Mouse (Mus musculus): ENCODE measurements around the gene Fam111a. TPM values are rescaled to one million over a fixed set of nuclear protein-coding genes. Genes with fewer than 3 reads are reported as not detected.

Gene Fam111a
- polyA plus RNA-seq, 1 experiment from 2014 or later: 27.4 TPM

GRCm38 (mm10) chr19:12541644-12542043 is 3.9 kb upstream of the Fam111a start:
- no peak for ATAC-seq (ENCODE audit: low FRiP score)
- no peaks in the 10 kb centered on the region for H3K4me1 ChIP-seq (ENCODE audit: control insufficient read depth, insufficient read depth, low read length)
- no peak overlapping the region for H3K4me3 ChIP-seq (ENCODE audit: low read depth, low read length)
- H3K27ac ChIP-seq (ENCODE audit: low read depth, low read length): no peak overlapping the region
- peak; percentile 33 for DNase-seq (ENCODE audit: low spot score, missing footprints)
- no peaks in the 10 kb centered on the region for H3K9me3 ChIP-seq (ENCODE audit: control insufficient read depth, low read length)
- H3K4me2 ChIP-seq: no peak overlapping the region
- H3K27me3 ChIP-seq (ENCODE audit: control insufficient read depth, insufficient read depth, low read length): no peaks in the 10 kb centered on the region
- no peaks in the 10 kb centered on the region for H3K36me3 ChIP-seq (ENCODE audit: control insufficient read depth, insufficient read depth, low read length)
- H3K9ac ChIP-seq (ENCODE audit: low read length): no peak overlapping the region
- WGBS: 37% methylated on average over 2 of the region's 2 CpGs

- Histone ChIP-seq H3K36me3 (ENCODE audit: control insufficient read depth, insufficient read depth, low read length) (no peaks in the 10 kb centered on the region), H3K9me3 (ENCODE audit: control insufficient read depth, low read length) (no peaks in the 10 kb centered on the region), H3K9ac (ENCODE audit: low read length) (no peak overlapping the region), H3K27ac (ENCODE audit: low read depth, low read length) (no peak overlapping the region), H3K27me3 (ENCODE audit: control insufficient read depth, insufficient read depth, low read length) (no peaks in the 10 kb centered on the region), H3K4me1 (ENCODE audit: control insufficient read depth, insufficient read depth, low read length) (no peaks in the 10 kb centered on the region), H3K4me2 (no peak overlapping the region), H3K4me3 (ENCODE audit: low read depth, low read length) (no peak overlapping the region)
- DNase-seq (ENCODE audit: low spot score, missing footprints) (no peak), ATAC-seq (ENCODE audit: low FRiP score) (no peak)
- 74% methylated on average over 5 of the region's 5 CpGs for WGBS
Measured at GRCm38 (mm10) chr19:12549166-12549565, 3.6 kb downstream of the Fam111a start.

- WGBS: 77% methylated on average over 5 of the region's 5 CpGs
- ATAC-seq (ENCODE audit: low FRiP score): no peak
Measured at GRCm38 (mm10) chr19:12550005-12550942, 4.7 kb downstream of the Fam111a start.

GRCm38 (mm10) chr19:12556293-12556692 is 10.8 kb downstream of the Fam111a start:
- no peak for ATAC-seq (ENCODE audit: low FRiP score)
- DNase-seq (ENCODE audit: low spot score, missing footprints): no peak
- no peaks in the 10 kb centered on the region for H3K9me3 ChIP-seq (ENCODE audit: control insufficient read depth, low read length)
- H3K36me3 ChIP-seq (ENCODE audit: control insufficient read depth, insufficient read depth, low read length): no peaks in the 10 kb centered on the region
- H3K27ac ChIP-seq (ENCODE audit: low read depth, low read length): no peak overlapping the region
- no peaks in the 10 kb centered on the region for H3K27me3 ChIP-seq (ENCODE audit: control insufficient read depth, insufficient read depth, low read length)
- no peak overlapping the region for H3K4me2 ChIP-seq
- no peak overlapping the region for H3K9ac ChIP-seq (ENCODE audit: low read length)
- no peak overlapping the region for H3K4me3 ChIP-seq (ENCODE audit: low read depth, low read length)
- WGBS: 88% methylated on average over 2 of the region's 2 CpGs
- H3K4me1 ChIP-seq (ENCODE audit: control insufficient read depth, insufficient read depth, low read length): no peaks in the 10 kb centered on the region

More at GRCm38 (mm10) chr19:12550005-12550942, 4.7 kb downstream of the Fam111a start:
- no peaks in the 10 kb centered on the region for H3K36me3 ChIP-seq (ENCODE audit: control insufficient read depth, insufficient read depth, low read length)
- no peak overlapping the region for H3K4me2 ChIP-seq
- H3K9ac ChIP-seq (ENCODE audit: low read length): no peak overlapping the region
- H3K4me3 ChIP-seq (ENCODE audit: low read depth, low read length): no peak overlapping the region
- no peak overlapping the region for H3K27ac ChIP-seq (ENCODE audit: low read depth, low read length)
- H3K4me1 ChIP-seq (ENCODE audit: control insufficient read depth, insufficient read depth, low read length): no peaks in the 10 kb centered on the region
- DNase-seq (ENCODE audit: low spot score, missing footprints): no peak
- H3K9me3 ChIP-seq (ENCODE audit: control insufficient read depth, low read length): no peaks in the 10 kb centered on the region
- no peaks in the 10 kb centered on the region for H3K27me3 ChIP-seq (ENCODE audit: control insufficient read depth, insufficient read depth, low read length)

GRCm38 (mm10) chr19:12558219-12558618 is 12.7 kb downstream of the Fam111a start:
- H3K9ac ChIP-seq (ENCODE audit: low read length): no peak overlapping the region
- no peak overlapping the region for H3K4me3 ChIP-seq (ENCODE audit: low read depth, low read length)
- no peaks in the 10 kb centered on the region for H3K36me3 ChIP-seq (ENCODE audit: control insufficient read depth, insufficient read depth, low read length)
- 83% methylated on average over 4 of the region's 4 CpGs for WGBS
- H3K9me3 ChIP-seq (ENCODE audit: control insufficient read depth, low read length): no peaks in the 10 kb centered on the region
- no peak overlapping the region for H3K27ac ChIP-seq (ENCODE audit: low read depth, low read length)
- no peaks in the 10 kb centered on the region for H3K4me1 ChIP-seq (ENCODE audit: control insufficient read depth, insufficient read depth, low read length)
- no peak overlapping the region for H3K4me2 ChIP-seq
- DNase-seq (ENCODE audit: low spot score, missing footprints): no peak
- no peaks in the 10 kb centered on the region for H3K27me3 ChIP-seq (ENCODE audit: control insufficient read depth, insufficient read depth, low read length)
- no peak for ATAC-seq (ENCODE audit: low FRiP score)

- H3K4me2 ChIP-seq: no peak overlapping the region
- no peaks in the 10 kb centered on the region for H3K9me3 ChIP-seq (ENCODE audit: control insufficient read depth, low read length)
- H3K36me3 ChIP-seq (ENCODE audit: control insufficient read depth, insufficient read depth, low read length): no peaks in the 10 kb centered on the region
- no peaks in the 10 kb centered on the region for H3K4me1 ChIP-seq (ENCODE audit: control insufficient read depth, insufficient read depth, low read length)
- H3K9ac ChIP-seq (ENCODE audit: low read length): no peak overlapping the region
- ATAC-seq (ENCODE audit: low FRiP score) (no peak), DNase-seq (ENCODE audit: low spot score, missing footprints) (no peak)
- no peak overlapping the region for H3K27ac ChIP-seq (ENCODE audit: low read depth, low read length)
- H3K27me3 ChIP-seq (ENCODE audit: control insufficient read depth, insufficient read depth, low read length): no peaks in the 10 kb centered on the region
- H3K4me3 ChIP-seq (ENCODE audit: low read depth, low read length): no peak overlapping the region
Measured at GRCm38 (mm10) chr19:12564197-12564596, 18.7 kb downstream of the Fam111a start.

- Histone ChIP-seq H3K27ac (ENCODE audit: low read depth, low read length) (no peak overlapping the region), H3K4me1 (ENCODE audit: control insufficient read depth, insufficient read depth, low read length) (no peaks in the 10 kb centered on the region), H3K4me3 (ENCODE audit: low read depth, low read length) (no peak overlapping the region), H3K4me2 (no peak overlapping the region), H3K27me3 (ENCODE audit: control insufficient read depth, insufficient read depth, low read length) (no peaks in the 10 kb centered on the region), H3K36me3 (ENCODE audit: control insufficient read depth, insufficient read depth, low read length) (no peaks in the 10 kb centered on the region), H3K9ac (ENCODE audit: low read length) (no peak overlapping the region), H3K9me3 (ENCODE audit: control insufficient read depth, low read length) (no peaks in the 10 kb centered on the region)
- 79% methylated on average over 4 of the region's 4 CpGs for WGBS
- DNase-seq (ENCODE audit: low spot score, missing footprints) (no peak), ATAC-seq (ENCODE audit: low FRiP score) (no peak)
Measured at GRCm38 (mm10) chr19:12567011-12567410, 21.5 kb downstream of the Fam111a start.

- Histone ChIP-seq H3K9ac (ENCODE audit: low read length) (no peak overlapping the region), H3K27ac (ENCODE audit: low read depth, low read length) (no peak overlapping the region), H3K4me2 (no peak overlapping the region), H3K4me3 (ENCODE audit: low read depth, low read length) (no peak overlapping the region), H3K27me3 (ENCODE audit: control insufficient read depth, insufficient read depth, low read length) (no peaks in the 10 kb centered on the region), H3K9me3 (ENCODE audit: control insufficient read depth, low read length) (no peaks in the 10 kb centered on the region), H3K4me1 (ENCODE audit: control insufficient read depth, insufficient read depth, low read length) (peaks cover 7% of the 10 kb centered on the region), H3K36me3 (ENCODE audit: control insufficient read depth, insufficient read depth, low read length) (no peaks in the 10 kb centered on the region)
- no peak for ATAC-seq (ENCODE audit: low FRiP score)
- DNase-seq (ENCODE audit: low spot score, missing footprints): no peak
- WGBS: 73% methylated on average over 2 of the region's 2 CpGs
Measured at GRCm38 (mm10) chr19:12570866-12571265, 25.3 kb downstream of the Fam111a start.

GRCm38 (mm10) chr19:12571687-12572086 is 26.1 kb downstream of the Fam111a start:
- ATAC-seq (ENCODE audit: low FRiP score) (no peak), DNase-seq (ENCODE audit: low spot score, missing footprints) (no peak)
- peaks cover 7% of the 10 kb centered on the region for H3K4me1 ChIP-seq (ENCODE audit: control insufficient read depth, insufficient read depth, low read length)
- H3K27me3 ChIP-seq (ENCODE audit: control insufficient read depth, insufficient read depth, low read length): no peaks in the 10 kb centered on the region
- no peak overlapping the region for H3K4me2 ChIP-seq
- WGBS: 97% methylated on average over 1 of the region's 1 CpGs
- no peak overlapping the region for H3K4me3 ChIP-seq (ENCODE audit: low read depth, low read length)
- H3K9me3 ChIP-seq (ENCODE audit: control insufficient read depth, low read length): no peaks in the 10 kb centered on the region
- H3K9ac ChIP-seq (ENCODE audit: low read length): no peak overlapping the region
- H3K36me3 ChIP-seq (ENCODE audit: control insufficient read depth, insufficient read depth, low read length): no peaks in the 10 kb centered on the region
- H3K27ac ChIP-seq (ENCODE audit: low read depth, low read length): no peak overlapping the region

Measured in midbrain, embryonic 11.5 days (tissue).